Mouse (Mus musculus) myocyte (in vitro differentiated cells): ENCODE measurements at regions not wholly inside any gene's neighbourhood (a gene's known extent, or its start where the extent isn't known, plus 50 kb on each side); places are given as distances from the start of the nearest gene placed in this dataset.

Source experiments
- MAX ChIP-seq: IDR thresholded peaks from one replicate; pipeline ENCODE4 v1.6.1; 2011; ENCODE audit warnings: low read depth, mild to moderate bottlenecking, control low read depth
- MYOD1 ChIP-seq, 3 experiments: IDR thresholded peaks; one replicate each; pipeline ENCODE4 v1.6.1; 2011; ENCODE audit warnings: control low read depth in 2 of 3, low read depth in 2 of 3, mild to moderate bottlenecking in 2 of 3, moderate library complexity in 1 of 3; ENCODE audit not compliant: insufficient read length in 2 of 3, control insufficient read depth in 1 of 3
- MYOG ChIP-seq, 3 experiments: IDR thresholded peaks; one replicate each; pipeline ENCODE4 v1.6.1; 2011; ENCODE audit warnings: control low read depth in 2 of 3, low read depth in 2 of 3, mild to moderate bottlenecking in 2 of 3; ENCODE audit not compliant: insufficient read length in 2 of 3, control insufficient read depth in 1 of 3, insufficient read depth in 1 of 3
- POLR2A ChIP-seq: IDR thresholded peaks from one replicate; pipeline ENCODE4 v1.6.1; 2011; ENCODE audit warnings: low read depth, mild to moderate bottlenecking, control low read depth, moderate library complexity; ENCODE audit not compliant: insufficient read length
- USF1 ChIP-seq: IDR thresholded peaks from one replicate; pipeline ENCODE4 v1.6.1; 2011; ENCODE audit warnings: low read depth, mild to moderate bottlenecking, control low read depth, moderate library complexity

DNA sequence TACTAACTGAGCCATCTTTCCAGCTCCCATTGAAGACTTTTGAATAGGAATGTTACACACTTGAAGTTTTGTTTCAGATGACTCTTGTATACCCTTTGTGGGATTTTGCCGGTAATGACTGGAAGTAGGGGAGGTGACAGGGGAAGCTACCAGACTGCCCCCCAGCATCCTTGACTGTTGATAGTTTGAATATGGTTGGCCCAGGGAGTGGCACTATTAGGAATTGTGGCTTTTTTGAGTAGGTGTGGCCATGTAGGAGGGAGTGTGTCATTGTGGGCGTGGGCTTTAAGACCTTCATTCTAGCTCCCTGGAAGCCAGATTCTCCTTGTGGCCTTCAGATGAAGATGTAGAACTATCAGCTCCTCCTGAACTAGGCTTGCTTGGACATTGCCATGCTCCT is 207.4 kb downstream of the Nucb2 start:
- TF ChIP-seq POLR2A (no peak), MYOD1 (IDR thresholded peaks at IDR 0.05; ENCODE audit: control insufficient read depth in 1 of 3, insufficient read length in 2 of 3, low read depth in 2 of 3) (no peak), USF1 (no peak), MYOG (IDR thresholded peaks at IDR 0.05; ENCODE audit: control insufficient read depth in 1 of 3, insufficient read depth in 1 of 3, insufficient read length in 2 of 3, low read depth in 2 of 3) (no peak), MAX (no peak)
